Mouse (Mus musculus): ENCODE measurements at regions not wholly inside any gene's neighbourhood (a gene's known extent, or its start where the extent isn't known, plus 50 kb on each side); places are given as distances from the start of the nearest gene placed in this dataset.
A peak's percentile ranks its signal among the peaks of the same experiment; 100 is the strongest.

- peak; percentile 48 for DNase-seq (ENCODE audit: low spot score)
Measured at GRCm38 (mm10) chr1:159989561-159989960, 54.6 kb upstream of the 4930523C07Rik start.

GRCm38 (mm10) chr1:159991734-159992565, 52.2 kb upstream of the 4930523C07Rik start:
- no peak for DNase-seq (ENCODE audit: low spot score)

Measured in adipocyte (in vitro differentiated cells).